Mouse (Mus musculus): Measurements from ENCODE around the gene Dpp6. TPM values are rescaled to one million over a fixed set of nuclear protein-coding genes. Genes with fewer than 3 reads are reported as not detected.

Gene Dpp6
- total and polyA plus RNA-seq, 3 experiments = not detected

DNA sequence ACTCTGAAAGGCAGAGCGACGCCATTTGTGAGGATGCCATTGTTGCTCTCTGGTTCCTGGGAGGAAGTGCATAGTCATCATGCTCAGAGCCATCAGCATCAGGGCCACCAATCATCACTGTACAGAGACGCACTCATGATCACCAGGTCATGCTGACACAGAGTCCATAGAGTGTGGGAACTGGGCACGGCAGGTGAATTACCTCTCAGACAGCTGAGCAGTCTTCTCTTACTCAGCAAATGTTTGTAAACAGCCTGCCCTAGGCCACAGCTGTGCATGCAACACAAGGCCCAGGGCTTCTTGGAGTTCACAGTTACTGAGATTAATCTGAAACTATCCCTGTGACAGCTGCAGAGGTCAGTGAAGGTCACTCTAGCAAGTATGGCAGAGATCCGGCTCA is 124.5 kb downstream of the Dpp6 start:
- Histone ChIP-seq H3K4me1 (ENCODE audit: control insufficient read depth in 1 of 2, insufficient read depth in 2 of 2, low read length in 2 of 2) (no peaks in the 10 kb centered on the region), H3K27me3 (ENCODE audit: control insufficient read depth in 1 of 2, insufficient read depth in 2 of 2, low read length in 2 of 2) (no peaks in the 10 kb centered on the region), H3K36me3 (ENCODE audit: control insufficient read depth in 1 of 2, insufficient read depth in 2 of 2, low read length in 2 of 2) (no peaks in the 10 kb centered on the region), H3K9me3 (replicated peaks; ENCODE audit: insufficient read depth, low read length) (no peaks in the 10 kb centered on the region), H3K79me2 (ENCODE audit: control insufficient read depth, insufficient read depth, low read length, poor library complexity) (no peaks in the 10 kb centered on the region), H3K9ac (ENCODE audit: control insufficient read depth, low read depth, low read length, poor library complexity, severe bottlenecking) (no peak overlapping the region), H3K4me3 (ENCODE audit: control insufficient read depth in 1 of 2, insufficient read depth in 1 of 2, low read depth in 2 of 2, low read length in 2 of 2) (no peak overlapping the region), H3K27ac (ENCODE audit: control insufficient read depth, low read depth, low read length) (no peak overlapping the region)
- TF ChIP-seq MAFK (IDR thresholded peaks at IDR 0.05; ENCODE audit: borderline replicate concordance, low read depth, low read length) = no peak
- no peak for TF ChIP-seq ETS1 (IDR thresholded peaks at IDR 0.05; ENCODE audit: low read depth, low read length)
- TF ChIP-seq POLR2A (IDR thresholded peaks at IDR 0.05; ENCODE audit: control insufficient read depth in 1 of 2, insufficient read depth in 1 of 2, low read depth in 1 of 2, low read length in 2 of 2, poor library complexity in 1 of 2) = no peak
- TF ChIP-seq JUND (IDR thresholded peaks at IDR 0.05; ENCODE audit: low read depth, low read length) = no peak
- TF ChIP-seq SIN3A (IDR thresholded peaks at IDR 0.05; ENCODE audit: low read length) = no peak
- TF ChIP-seq EP300 (IDR thresholded peaks at IDR 0.05; ENCODE audit: low read depth in 1 of 2, low read length in 2 of 2) = no peak
- TF ChIP-seq NRF1 (IDR thresholded peaks at IDR 0.05; ENCODE audit: insufficient read depth, low read depth, low read length, poor library complexity, severe bottlenecking) = no peak
- TF ChIP-seq UBTF (IDR thresholded peaks at IDR 0.05; ENCODE audit: borderline replicate concordance, insufficient read depth, low read depth, low read length) = no peak
- TF ChIP-seq MAZ (IDR thresholded peaks at IDR 0.05; ENCODE audit: low read depth, low read length) = no peak
- TF ChIP-seq RAD21 (IDR thresholded peaks at IDR 0.05; ENCODE audit: low read depth, low read length) = no peak
- no peak for TF ChIP-seq USF1 (IDR thresholded peaks at IDR 0.05; ENCODE audit: low read depth, low read length)
- no peak for TF ChIP-seq ELF1 (IDR thresholded peaks at IDR 0.05; ENCODE audit: low read depth, low read length)
- TF ChIP-seq ZKSCAN1 (IDR thresholded peaks at IDR 0.05; ENCODE audit: low read depth, low read length) = no peak
- no peak for TF ChIP-seq GATA1 (IDR thresholded peaks at IDR 0.05; ENCODE audit: low read depth, low read length)
- no peak for TF ChIP-seq MYB (IDR thresholded peaks at IDR 0.05; ENCODE audit: low read depth, low read length)
- TF ChIP-seq USF2 (IDR thresholded peaks at IDR 0.05; ENCODE audit: borderline replicate concordance in 1 of 2, insufficient read depth in 1 of 2, low read depth in 1 of 2, low read length in 2 of 2) = no peak
- no peak for DNase-seq (ENCODE audit: low read depth, low spot score)

DNA sequence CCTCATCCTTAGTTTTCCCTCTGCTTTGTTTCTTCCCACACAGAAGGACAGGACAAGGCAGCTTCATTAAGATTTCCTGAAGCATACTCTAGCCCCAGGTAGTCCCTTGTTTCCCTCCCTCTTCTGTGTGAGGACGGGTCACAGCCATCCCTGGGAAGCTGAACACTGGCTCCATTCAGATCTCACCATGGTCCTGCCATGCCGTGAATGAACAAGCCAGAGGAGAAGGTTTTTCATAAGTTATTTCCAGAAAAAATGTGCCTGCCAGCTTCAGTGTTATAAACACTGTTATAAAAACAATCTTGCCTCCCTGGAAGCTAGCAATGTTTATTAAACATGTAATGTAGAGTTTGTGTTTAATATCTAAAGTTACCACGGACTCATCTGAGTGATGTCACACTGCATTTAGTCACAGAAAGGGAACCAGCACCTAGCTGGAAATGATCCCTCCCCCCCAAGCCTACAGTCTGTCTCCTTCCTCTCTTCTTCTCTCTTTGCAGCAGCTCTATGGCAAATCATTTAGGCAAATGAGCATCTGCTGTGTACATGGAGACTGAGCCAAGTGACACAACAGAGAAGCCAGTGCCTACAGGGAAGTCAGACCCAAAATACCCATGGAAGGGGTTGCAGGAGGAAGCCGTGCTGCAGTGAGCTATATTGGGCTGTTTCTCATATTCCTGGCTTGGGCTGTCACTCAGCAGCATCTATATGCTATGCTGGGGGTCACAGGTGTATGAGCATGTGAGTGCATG is 128.3 kb downstream of the Dpp6 start:
- no peak overlapping the region for H3K9ac ChIP-seq (ENCODE audit: control insufficient read depth, low read depth, low read length, poor library complexity, severe bottlenecking)
- no peak overlapping the region for H3K27ac ChIP-seq (ENCODE audit: control insufficient read depth, low read depth, low read length)
- no peaks in the 10 kb centered on the region for H3K79me2 ChIP-seq (ENCODE audit: control insufficient read depth, insufficient read depth, low read length, poor library complexity)
- no peaks in the 10 kb centered on the region for H3K36me3 ChIP-seq (ENCODE audit: control insufficient read depth in 1 of 2, insufficient read depth in 2 of 2, low read length in 2 of 2)
- H3K9me3 ChIP-seq (replicated peaks; ENCODE audit: insufficient read depth, low read length) = no peaks in the 10 kb centered on the region
- H3K4me3 ChIP-seq (ENCODE audit: control insufficient read depth in 1 of 2, insufficient read depth in 1 of 2, low read depth in 2 of 2, low read length in 2 of 2) = no peak overlapping the region
- TF ChIP-seq MAX (IDR thresholded peaks at IDR 0.05; ENCODE audit: low read length) (no peak), RAD21 (IDR thresholded peaks at IDR 0.05; ENCODE audit: low read depth, low read length) (no peak), ZMIZ1 (IDR thresholded peaks at IDR 0.05; ENCODE audit: low read depth, low read length) (no peak), EP300 (IDR thresholded peaks at IDR 0.05; ENCODE audit: low read depth in 1 of 2, low read length in 2 of 2) (no peak), USF1 (IDR thresholded peaks at IDR 0.05; ENCODE audit: low read depth, low read length) (no peak), HCFC1 (IDR thresholded peaks at IDR 0.05; ENCODE audit: low read depth, low read length) (no peak), MEF2A (IDR thresholded peaks at IDR 0.05; ENCODE audit: extremely low read depth, insufficient replicate concordance, low read depth, low read length, poor library complexity, severe bottlenecking) (no peak), TCF12 (IDR thresholded peaks at IDR 0.05; ENCODE audit: low read depth, low read length) (no peak), CHD1 (IDR thresholded peaks at IDR 0.05; ENCODE audit: low read depth, low read length) (no peak), SIN3A (IDR thresholded peaks at IDR 0.05; ENCODE audit: low read length) (no peak), ZKSCAN1 (IDR thresholded peaks at IDR 0.05; ENCODE audit: low read depth, low read length) (no peak)
- no peaks in the 10 kb centered on the region for H3K4me1 ChIP-seq (ENCODE audit: control insufficient read depth in 1 of 2, insufficient read depth in 2 of 2, low read length in 2 of 2)
- no peak for DNase-seq (ENCODE audit: low read depth, low spot score)
- H3K27me3 ChIP-seq (ENCODE audit: control insufficient read depth in 1 of 2, insufficient read depth in 2 of 2, low read length in 2 of 2) = no peaks in the 10 kb centered on the region

Measured in MEL (cell line).